Mouse (Mus musculus) cortical plate, adult 2 months (tissue): Measurements from ENCODE around the gene Caln1.
"Not testable (repeated sequence)": the region's sequence is repeated elsewhere in the genome, so short reads cannot be mapped to it uniquely, and the experiment has no call there.

Experiments
- CTCF ChIP-seq: fragments of 200-500 bp; IDR thresholded peaks from 2 replicates; pipeline ENCODE4 v1.5.1; 2011; ENCODE audit warnings: mild to moderate bottlenecking, control low read depth, low read length; ENCODE audit not compliant: insufficient read depth; ENCODE audit errors: extremely low read depth
- POLR2A ChIP-seq: fragments of 200-500 bp; IDR thresholded peaks from 2 replicates; pipeline ENCODE4 v1.6.1; 2011; ENCODE audit warnings: mild to moderate bottlenecking, low read length, control low read depth; ENCODE audit not compliant: insufficient read depth; ENCODE audit errors: extremely low read depth

GRCm38 (mm10) chr5:130646126-130646525, 276.9 kb downstream of the Caln1 start:
- TF ChIP-seq CTCF, POLR2A: not testable (repeated sequence)
